Mouse (Mus musculus): ENCODE data around the gene Maip1.
A peak's percentile ranks its signal among the peaks of the same experiment; 100 is the strongest.

Gene Maip1

DNA sequence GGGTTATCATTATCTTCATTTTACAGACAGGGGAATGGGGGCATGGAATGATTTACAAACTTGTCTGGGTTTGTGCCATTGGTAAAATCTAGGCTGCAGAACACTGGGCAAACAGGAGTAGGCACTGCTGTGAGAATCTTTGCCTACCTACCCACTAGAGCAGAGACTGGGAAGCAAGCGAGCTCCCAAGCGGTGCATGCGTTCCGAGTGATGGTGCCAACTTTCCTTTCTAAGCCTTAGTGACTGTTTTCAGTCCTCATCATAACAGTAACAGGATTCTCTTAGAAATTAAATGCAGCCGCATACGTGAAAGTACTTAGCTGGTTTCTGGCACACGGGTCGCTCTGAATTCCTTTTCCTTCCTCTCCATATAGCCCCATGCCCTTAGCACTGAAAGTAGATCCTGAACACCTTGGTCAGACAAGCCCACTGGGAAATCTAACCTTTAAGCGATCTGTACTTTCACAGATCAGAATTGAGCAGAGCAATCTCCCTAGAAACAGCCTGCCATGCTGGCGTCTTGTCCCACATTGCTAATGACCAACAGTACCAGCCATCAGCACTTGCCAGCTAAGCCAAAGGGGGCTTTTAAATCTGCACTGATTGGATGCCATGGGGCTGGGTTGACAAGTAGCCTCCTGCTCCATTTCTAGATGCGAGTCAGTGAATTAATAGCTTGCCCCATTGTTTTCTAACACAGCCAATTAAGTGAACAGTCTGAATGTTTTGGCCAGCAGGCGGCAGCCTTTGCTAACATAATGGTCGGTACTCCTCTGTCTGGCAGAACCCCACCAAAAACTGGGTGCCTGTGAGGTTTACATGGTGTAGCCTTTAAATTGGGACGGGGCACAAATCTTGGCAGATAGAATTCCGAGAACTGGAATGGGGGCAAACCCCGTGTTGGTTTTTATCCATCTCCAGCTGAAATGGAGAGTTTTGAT lies 22.5 kb downstream of the Maip1 start:
- DNase-seq (ENCODE audit: low spot score): peak; percentile 98

DNA sequence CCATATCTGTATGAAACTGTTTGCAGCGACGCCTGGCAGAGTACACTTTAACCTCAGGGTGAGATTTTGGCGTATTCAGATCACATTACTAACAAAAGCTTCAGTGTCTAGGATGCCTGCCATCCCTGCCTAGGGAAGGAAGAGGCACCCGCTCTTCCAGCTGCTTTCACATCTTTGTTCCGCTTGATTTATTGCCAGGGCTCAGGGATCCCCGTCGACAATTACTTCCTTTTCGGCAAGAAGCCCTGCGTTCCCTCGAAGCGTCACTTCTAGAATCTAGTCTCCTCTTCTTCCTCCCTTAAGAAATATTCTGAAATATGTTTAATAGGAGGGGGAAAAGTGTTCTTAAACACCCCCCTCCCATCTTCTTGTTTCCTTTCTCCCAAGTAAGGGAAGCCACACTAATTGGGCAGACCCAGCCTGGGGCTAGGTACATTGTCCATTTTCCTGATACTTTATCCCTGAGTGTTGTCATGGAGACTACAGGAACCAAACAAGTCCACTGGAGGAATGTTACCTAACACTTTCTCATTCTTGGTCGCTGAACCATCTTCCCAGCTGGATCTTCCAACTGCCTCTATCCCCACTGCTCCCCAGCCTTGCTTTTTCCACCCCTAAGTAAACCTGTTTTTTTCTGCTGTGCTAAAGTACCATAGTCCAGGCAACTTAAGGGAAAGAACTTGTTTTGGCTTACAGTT lies 23.8 kb downstream of the Maip1 start:
- no peak for DNase-seq (ENCODE audit: low spot score)

DNA sequence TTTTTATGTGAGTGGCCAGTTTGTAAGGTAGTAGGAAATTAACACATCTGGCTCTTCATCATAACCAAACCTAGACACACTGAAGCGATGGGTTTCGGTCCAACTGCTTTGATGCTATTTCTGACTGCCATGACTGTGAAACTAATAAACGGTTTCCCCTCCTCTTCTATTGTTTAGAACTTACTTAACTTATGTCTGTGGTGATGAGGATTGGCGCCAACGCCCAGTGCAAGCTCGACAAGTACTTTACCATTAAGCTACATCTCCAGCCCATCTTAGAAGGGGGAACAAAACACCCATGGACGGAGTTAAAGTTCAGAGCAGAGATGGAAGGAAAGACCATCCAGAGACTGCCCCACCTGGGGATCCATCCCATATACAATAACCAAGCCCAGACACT lies 27.0 kb downstream of the Maip1 start:
- no peak for DNase-seq (ENCODE audit: low spot score)

DNA sequence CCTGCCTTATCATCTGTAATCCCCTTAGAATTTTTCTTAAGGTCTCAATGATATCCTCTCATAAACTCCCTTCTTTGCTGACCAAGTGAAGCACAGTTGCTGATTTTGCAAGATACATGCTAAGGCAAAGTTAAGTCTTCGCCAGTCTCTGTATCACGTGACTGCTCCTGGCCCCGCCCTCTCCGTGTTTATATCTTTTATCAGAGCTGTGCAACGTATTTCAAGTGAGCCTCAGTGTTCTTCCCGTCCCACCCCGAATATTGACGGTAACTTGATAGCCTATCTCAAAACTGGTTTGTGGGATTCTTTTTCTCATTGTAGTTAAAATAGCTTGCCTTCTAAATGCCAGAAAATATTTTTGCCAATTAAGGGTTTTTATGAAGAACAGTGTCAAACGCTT lies 30.3 kb downstream of the Maip1 start:
- DNase-seq (ENCODE audit: low spot score): no peak

DNA sequence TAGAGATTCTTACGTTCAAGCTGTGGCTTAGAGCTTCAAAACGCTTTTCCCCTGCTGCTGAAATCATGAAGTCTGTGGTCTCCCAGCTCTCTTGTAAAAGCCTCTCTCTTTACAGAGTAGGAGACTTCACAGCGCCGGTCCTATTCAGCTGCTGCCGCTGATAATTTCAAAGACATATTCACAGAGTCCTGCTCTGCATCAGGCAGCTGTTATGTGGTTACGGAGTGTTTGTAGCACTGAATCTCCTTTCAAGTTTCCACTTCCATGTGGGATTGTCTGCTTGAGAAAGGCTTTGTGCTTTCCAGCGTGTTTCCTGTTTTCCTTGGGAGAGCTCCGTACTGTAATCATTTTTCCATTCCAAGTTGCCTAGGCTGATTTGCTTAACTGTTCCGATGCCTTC lies 30.8 kb downstream of the Maip1 start:
- DNase-seq (ENCODE audit: low spot score): no peak

DNA sequence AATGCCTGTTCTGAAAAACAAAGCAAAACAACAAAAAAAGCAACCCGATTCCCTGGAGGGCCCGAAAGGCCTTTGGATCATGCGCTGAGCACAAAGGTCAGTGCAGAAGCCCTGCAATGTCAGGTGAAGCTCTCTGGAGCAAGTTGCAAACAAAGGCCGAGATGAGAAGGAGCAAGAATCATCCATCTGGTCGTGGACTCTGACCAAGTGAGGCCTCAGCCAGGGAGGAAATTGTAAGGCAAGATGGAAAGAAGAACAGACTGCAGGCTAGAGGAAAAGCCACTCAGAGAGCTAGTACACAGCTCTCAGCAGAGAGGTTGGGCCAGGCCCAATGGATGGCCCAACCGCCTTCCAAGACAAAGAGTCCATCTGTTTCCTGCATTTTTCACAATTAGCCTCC lies 32.9 kb downstream of the Maip1 start:
- DNase-seq (ENCODE audit: low spot score): no peak

DNA sequence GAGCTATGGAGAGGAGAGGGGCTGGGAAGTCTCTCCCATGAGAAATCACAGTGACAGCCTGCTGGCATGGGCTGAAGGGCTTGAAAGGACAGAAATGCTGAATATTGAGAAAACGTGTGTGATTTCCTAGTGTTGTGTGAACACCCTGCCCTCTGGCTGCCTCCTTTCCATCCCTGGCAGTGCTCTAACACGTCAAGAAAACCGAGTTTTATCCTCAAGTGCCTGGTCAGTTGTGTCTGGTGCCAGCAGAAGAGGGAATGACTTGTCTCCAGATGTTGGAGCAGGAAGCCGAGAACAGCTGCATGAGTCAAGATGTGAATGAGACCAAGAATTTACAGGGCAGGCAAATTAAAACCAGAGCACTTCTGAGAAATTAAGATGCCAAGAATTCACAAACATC lies 34.6 kb downstream of the Maip1 start:
- no peak for DNase-seq (ENCODE audit: low spot score)

DNA sequence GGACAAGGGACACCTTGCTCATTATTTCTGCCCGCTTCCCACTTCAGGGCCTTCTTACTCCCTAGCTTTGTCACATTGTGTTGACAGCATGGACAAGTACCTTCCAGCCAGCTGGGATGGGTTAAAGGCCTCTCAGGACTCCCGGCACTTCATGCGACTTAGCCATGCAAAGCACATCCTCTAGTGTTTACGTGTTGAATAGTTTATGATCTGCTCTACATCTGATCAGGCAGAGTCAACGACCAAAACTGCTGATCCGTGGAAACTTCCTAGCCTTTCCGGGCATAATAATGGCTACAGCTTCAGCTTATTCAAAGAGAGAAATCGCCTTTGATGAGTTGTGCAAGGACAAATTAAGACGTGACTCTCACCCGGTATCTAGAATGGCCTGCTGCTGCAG lies 39.6 kb downstream of the Maip1 start:
- no peak for DNase-seq (ENCODE audit: low spot score)

DNA sequence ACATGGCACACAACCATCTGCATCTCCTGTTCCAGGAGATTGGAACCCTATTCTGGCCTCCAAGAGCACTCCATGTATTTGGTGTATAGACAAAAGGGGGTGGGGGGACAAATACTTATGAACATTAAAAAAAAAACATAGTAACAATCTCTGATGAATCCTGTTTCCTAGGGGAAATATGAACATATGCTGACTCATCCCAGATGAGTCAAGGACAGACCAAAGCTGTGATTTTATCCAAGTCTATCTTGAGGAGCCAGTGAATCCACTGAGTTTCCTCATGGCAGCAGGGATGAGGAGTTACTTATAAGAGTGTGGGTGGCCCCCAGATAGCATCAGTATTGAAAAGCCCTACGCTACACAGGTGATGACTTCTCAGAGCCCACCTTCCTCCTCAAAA lies 44.1 kb downstream of the Maip1 start:
- DNase-seq (ENCODE audit: low spot score): no peak

DNA sequence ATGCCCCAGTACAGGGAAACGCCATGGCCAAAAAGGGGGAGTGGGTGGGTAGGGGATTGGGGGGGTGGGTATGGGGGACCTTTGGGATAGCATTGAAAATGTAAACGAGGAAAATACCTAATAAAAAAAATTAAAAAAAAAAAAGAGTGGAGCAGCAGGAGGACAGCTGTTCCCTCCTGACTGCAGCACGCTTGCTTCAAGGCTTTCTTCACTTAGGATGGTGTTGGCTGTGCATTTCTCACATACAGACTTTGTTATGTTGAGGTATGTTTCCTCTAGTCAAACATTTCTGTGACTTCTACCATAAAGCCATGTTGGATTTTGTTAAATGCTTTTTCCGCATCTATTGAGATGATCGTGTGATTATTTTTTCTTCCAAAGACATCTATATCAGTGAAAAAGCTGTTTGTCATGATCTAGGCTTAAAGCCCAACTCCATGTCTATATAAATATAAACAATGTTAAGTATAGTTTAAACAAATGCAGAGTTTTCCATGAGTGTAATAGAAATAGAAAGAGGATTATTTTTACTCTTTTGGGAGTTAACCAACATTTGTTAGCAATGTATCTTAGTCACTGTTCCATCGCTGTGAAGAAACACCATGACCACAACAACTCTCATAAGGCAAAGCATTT lies 54.3 kb downstream of the Maip1 start:
- DNase-seq (ENCODE audit: low spot score): no peak
